Mouse (Mus musculus) gastrocnemius, adult 2 months (tissue): ENCODE results near the gene Frmd4a. TPM values are rescaled to one million over a fixed set of nuclear protein-coding genes. Genes with fewer than 3 reads are reported as not detected.
A peak's percentile ranks its signal among the peaks of the same experiment; 100 is the strongest.

Experiments
- DNase-seq: peaks from one replicate; pipeline ENCODE4 v3.0.0; 2022
- H3K27ac ChIP-seq: fragments of 200-600 bp; 2 replicates; pipeline ENCODE4 v1.8.1; 2022; ENCODE audit warnings: mild to moderate bottlenecking
- H3K4me3 ChIP-seq: fragments of 200-600 bp; 2 replicates; pipeline ENCODE4 v1.8.1; 2022; ENCODE audit warnings: mild to moderate bottlenecking, moderate library complexity
- CTCF ChIP-seq: fragments of 200-600 bp; IDR thresholded peaks from 2 replicates; pipeline ENCODE4 v1.8.1; 2022; ENCODE audit warnings: antibody characterized with exemption, mild to moderate bottlenecking, moderate library complexity
- intact Hi-C: fragments of 180-260 bp; cut with DNase I; formaldehyde crosslinking; loops from one replicate; pipeline ENCODE4 v1.15.1; 2025
- total RNA-seq, 2 experiments: library from RNA; stranded (reverse); gene quantifications; 2 replicates each; pipeline ENCODE4 v1.2.3; 2021

Frmd4a gene
- total RNA-seq, 2 experiments from 2014 or later = 2.4 to 4.2 TPM

- no peak for DNase-seq
- intact Hi-C loops = no loop called here
- H3K4me3 ChIP-seq = no peak overlapping the region
- H3K27ac ChIP-seq = 0 out of 2 replicates have a peak overlapping the region, but pooled peaks have one; percentile 13
- no peak for TF ChIP-seq CTCF
These were observed 566.7 kb downstream of the Frmd4a start for GRCm38 (mm10) chr2:4584252-4584651.

- H3K4me3 ChIP-seq = peak overlapping the region; percentile 25
- no peak for TF ChIP-seq CTCF
- intact Hi-C loops = no loop called here
- peak overlapping the region; percentile 59 for H3K27ac ChIP-seq
- peak; percentile 56 for DNase-seq
These were observed 568.7 kb downstream of the Frmd4a start for GRCm38 (mm10) chr2:4586245-4586644.

- Histone ChIP-seq H3K4me3 (no peak overlapping the region), H3K27ac (no peak overlapping the region)
- no peak for TF ChIP-seq CTCF
- no peak for DNase-seq
- intact Hi-C loops = no loop called here
These were observed 570.3 kb downstream of the Frmd4a start for GRCm38 (mm10) chr2:4587685-4588409.

GRCm38 (mm10) chr2:4591647-4592046 lies 574.1 kb downstream of the Frmd4a start:
- DNase-seq = no peak
- no peak for TF ChIP-seq CTCF
- intact Hi-C loops = no loop called here
- Histone ChIP-seq H3K27ac (peak overlapping the region; percentile 56; the same call in 1 of the 2 replicates), H3K4me3 (no peak overlapping the region)

- no peak for DNase-seq
- TF ChIP-seq CTCF = no peak
- intact Hi-C loops = no loop called here
- H3K4me3 ChIP-seq = no peak overlapping the region
- H3K27ac ChIP-seq = peak overlapping the region; percentile 56
These were observed 575.1 kb downstream of the Frmd4a start for GRCm38 (mm10) chr2:4592666-4593065.

- TF ChIP-seq CTCF = no peak
- Histone ChIP-seq H3K27ac (peak overlapping the region; percentile 56), H3K4me3 (no peak overlapping the region)
- DNase-seq = peak; percentile 86
- intact Hi-C loops = no loop called here
These were observed 575.9 kb downstream of the Frmd4a start for GRCm38 (mm10) chr2:4593433-4593832.

- H3K4me3 ChIP-seq = no peak overlapping the region
- DNase-seq = no peak
- peak overlapping the region; percentile 56 for H3K27ac ChIP-seq
- intact Hi-C loops = no loop called here
- TF ChIP-seq CTCF = no peak
These were observed 576.4 kb downstream of the Frmd4a start for GRCm38 (mm10) chr2:4593878-4594387.

- TF ChIP-seq CTCF = no peak
- intact Hi-C loops = no loop called here
- no peak overlapping the region for H3K4me3 ChIP-seq
These were observed 579.5 kb downstream of the Frmd4a start for GRCm38 (mm10) chr2:4596992-4597391.

GRCm38 (mm10) chr2:4601034-4601890 lies 583.7 kb downstream of the Frmd4a start:
- peak; percentile 68 for DNase-seq
- peak overlapping the region; percentile 6; the same call in 1 of the 2 replicates for H3K4me3 ChIP-seq
- TF ChIP-seq CTCF = peak; percentile 76
- H3K27ac ChIP-seq = peak overlapping the region; percentile 2
- intact Hi-C loops = loop anchor here (1.0 to 5.0 kb wide), 2 partner anchors 44 to 103 kb away; no protein-coding TSS in a partner anchor

More at GRCm38 (mm10) chr2:4596992-4597391, 579.5 kb downstream of the Frmd4a start:
- no peak overlapping the region for H3K27ac ChIP-seq
- no peak for DNase-seq

- H3K27ac ChIP-seq = no peak overlapping the region
- intact Hi-C loops = loop anchor here (5.0 kb wide), 1 partner anchor 46 kb away; no protein-coding TSS in a partner anchor
- DNase-seq = peak; percentile 43
- H3K4me3 ChIP-seq = no peak overlapping the region
- peak; percentile 5; the same call in 1 of the 2 replicates for TF ChIP-seq CTCF
These were observed 585.9 kb downstream of the Frmd4a start for GRCm38 (mm10) chr2:4603361-4603945.

GRCm38 (mm10) chr2:4606559-4606958 lies 589.0 kb downstream of the Frmd4a start:
- intact Hi-C loops = no loop called here
- H3K4me3 ChIP-seq = no peak overlapping the region
- H3K27ac ChIP-seq = no peak overlapping the region
- no peak for TF ChIP-seq CTCF
- no peak for DNase-seq

GRCm38 (mm10) chr2:4608253-4608652 lies 590.7 kb downstream of the Frmd4a start:
- no peak overlapping the region for H3K4me3 ChIP-seq
- intact Hi-C loops = no loop called here
- no peak overlapping the region for H3K27ac ChIP-seq
- DNase-seq = no peak
- TF ChIP-seq CTCF = no peak
